Mouse (Mus musculus) liver, adult 2 months (tissue): Measurements from ENCODE around the gene Mlip.

Experiments used
- CTCF ChIP-seq: fragments of 200-500 bp; IDR thresholded peaks from 2 replicates; pipeline ENCODE4 v1.5.1; 2011; ENCODE audit warnings: low read depth, low read length, control low read depth
- POLR2A ChIP-seq: fragments of 200-500 bp; IDR thresholded peaks from 2 replicates; pipeline ENCODE4 v1.6.1; 2011; ENCODE audit warnings: low read length, control low read depth; ENCODE audit not compliant: insufficient read depth; ENCODE audit errors: extremely low read depth

GRCm38 (mm10) chr9:77175870-77176269 is 176.9 kb downstream of the Mlip start:
- TF ChIP-seq CTCF, result no peak
- TF ChIP-seq POLR2A, result no peak
